Mouse (Mus musculus): ENCODE results near the gene Pex16. TPM values are rescaled to one million over a fixed set of nuclear protein-coding genes. Genes with fewer than 3 reads are reported as not detected.

Gene Pex16
- polyA plus RNA-seq, 1 experiment from 2014 or later, result 34.3 TPM

GRCm38 (mm10) chr2:92389645-92390044 is 15.2 kb downstream of the Pex16 start:
- WGBS, result 8% methylated on average over 10 of the region's 10 CpGs
- H3K27ac ChIP-seq, result no peak overlapping the region
- H3K4me2 ChIP-seq (ENCODE audit: low read length), result peak overlapping the region; percentile 90

GRCm38 (mm10) chr2:92390206-92390930 is 15.9 kb downstream of the Pex16 start:
- Histone ChIP-seq H3K27me3 (ENCODE audit: insufficient read depth, low read length) (no peaks in the 10 kb centered on the region; the same call in 1 of the 2 replicates), H3K9me3 (replicated peaks; ENCODE audit: low read length) (no peaks in the 10 kb centered on the region), H3K9ac (ENCODE audit: low read depth, low read length) (no peak overlapping the region), H3K36me3 (ENCODE audit: insufficient read depth, low read length) (0 out of 2 replicates have a peak, but pooled peaks cover 11% of the 10 kb centered on the region), H3K4me3 (replicated peaks; ENCODE audit: low read depth, low read length) (no peak overlapping the region), H3K27ac (no peak overlapping the region), H3K4me2 (ENCODE audit: low read length) (no peak overlapping the region), H3K4me1 (replicated peaks; ENCODE audit: insufficient read depth, low read length) (peaks cover 31% of the 10 kb centered on the region)
- DNase-seq (ENCODE audit: low spot score), result no peak
- ATAC-seq (replicated peaks; ENCODE audit: low FRiP score, low read depth), result no peak
- WGBS, result 77% methylated on average over 6 of the region's 6 CpGs
- no peak for TF ChIP-seq CTCF (IDR thresholded peaks at IDR 0.05; ENCODE audit: low read depth)

More at GRCm38 (mm10) chr2:92389645-92390044, 15.2 kb downstream of the Pex16 start:
- DNase-seq (ENCODE audit: low spot score), result no peak
- H3K4me1 ChIP-seq (replicated peaks; ENCODE audit: insufficient read depth, low read length), result peaks cover 31% of the 10 kb centered on the region
- no peaks in the 10 kb centered on the region; the same call in 1 of the 2 replicates for H3K27me3 ChIP-seq (ENCODE audit: insufficient read depth, low read length)
- peak overlapping the region; percentile 68; the same call in 1 of the 2 replicates for H3K9ac ChIP-seq (ENCODE audit: low read depth, low read length)
- no peak for ATAC-seq (replicated peaks; ENCODE audit: low FRiP score, low read depth)
- peaks cover 18% of the 10 kb centered on the region; the same call in 1 of the 2 replicates for H3K36me3 ChIP-seq (ENCODE audit: insufficient read depth, low read length)
- H3K4me3 ChIP-seq (replicated peaks; ENCODE audit: low read depth, low read length), result peak overlapping the region; percentile 69
- no peaks in the 10 kb centered on the region for H3K9me3 ChIP-seq (replicated peaks; ENCODE audit: low read length)
- no peak for TF ChIP-seq CTCF (IDR thresholded peaks at IDR 0.05; ENCODE audit: low read depth)

DNA sequence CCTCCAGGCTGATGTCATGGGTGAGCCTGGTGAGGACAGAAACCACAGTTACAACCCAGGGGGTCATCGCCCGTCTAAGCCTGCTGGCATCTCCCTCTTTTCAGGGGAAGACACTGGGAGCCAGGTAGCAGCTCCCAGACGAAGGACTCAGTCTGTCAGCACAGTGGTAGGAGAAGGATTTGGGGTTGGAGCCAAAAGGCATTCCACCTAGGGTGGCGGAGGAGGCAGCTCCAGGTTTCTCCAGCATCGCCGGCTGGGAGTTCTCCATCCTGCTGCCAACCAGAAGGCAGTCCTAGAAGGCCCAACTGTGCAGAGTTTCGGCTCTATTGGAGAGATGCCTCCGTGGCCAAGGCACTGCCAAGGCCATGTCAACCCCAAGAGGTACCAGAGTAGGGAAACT is 16.6 kb downstream of the Pex16 start:
- TF ChIP-seq CTCF (IDR thresholded peaks at IDR 0.05; ENCODE audit: low read depth), result no peak
- 87% methylated on average over 8 of the region's 8 CpGs for WGBS
- H3K9ac ChIP-seq (ENCODE audit: low read depth, low read length), result no peak overlapping the region
- peaks cover 31% of the 10 kb centered on the region for H3K4me1 ChIP-seq (replicated peaks; ENCODE audit: insufficient read depth, low read length)
- no peaks in the 10 kb centered on the region for H3K9me3 ChIP-seq (replicated peaks; ENCODE audit: low read length)
- H3K27me3 ChIP-seq (ENCODE audit: insufficient read depth, low read length), result no peaks in the 10 kb centered on the region; the same call in 1 of the 2 replicates
- ATAC-seq (replicated peaks; ENCODE audit: low FRiP score, low read depth) (no peak), DNase-seq (ENCODE audit: low spot score) (no peak)
- no peak overlapping the region for H3K27ac ChIP-seq
- no peak overlapping the region for H3K4me2 ChIP-seq (ENCODE audit: low read length)
- H3K36me3 ChIP-seq (ENCODE audit: insufficient read depth, low read length), result 0 out of 2 replicates have a peak, but pooled peaks cover 7% of the 10 kb centered on the region
- no peak overlapping the region for H3K4me3 ChIP-seq (replicated peaks; ENCODE audit: low read depth, low read length)

GRCm38 (mm10) chr2:92391703-92392317 is 17.3 kb downstream of the Pex16 start:
- no peak for DNase-seq (ENCODE audit: low spot score)
- WGBS, result 23% methylated on average over 11 of the region's 11 CpGs
- H3K9ac ChIP-seq (ENCODE audit: low read depth, low read length), result peak overlapping the region; percentile 49
- H3K9me3 ChIP-seq (replicated peaks; ENCODE audit: low read length), result no peaks in the 10 kb centered on the region
- peaks cover 31% of the 10 kb centered on the region for H3K4me1 ChIP-seq (replicated peaks; ENCODE audit: insufficient read depth, low read length)
- no peak for TF ChIP-seq CTCF (IDR thresholded peaks at IDR 0.05; ENCODE audit: low read depth)
- peak overlapping the region; percentile 56 for H3K4me2 ChIP-seq (ENCODE audit: low read length)
- ATAC-seq (replicated peaks; ENCODE audit: low FRiP score, low read depth), result no peak
- no peaks in the 10 kb centered on the region; the same call in 1 of the 2 replicates for H3K27me3 ChIP-seq (ENCODE audit: insufficient read depth, low read length)
- H3K4me3 ChIP-seq (replicated peaks; ENCODE audit: low read depth, low read length), result peak overlapping the region; percentile 24
- peak overlapping the region; percentile 73 for H3K27ac ChIP-seq
- H3K36me3 ChIP-seq (ENCODE audit: insufficient read depth, low read length), result 0 out of 2 replicates have a peak, but pooled peaks cover 1% of the 10 kb centered on the region

- TF ChIP-seq CTCF (IDR thresholded peaks at IDR 0.05; ENCODE audit: low read depth), result no peak
- peaks cover 31% of the 10 kb centered on the region for H3K4me1 ChIP-seq (replicated peaks; ENCODE audit: insufficient read depth, low read length)
- H3K4me2 ChIP-seq (ENCODE audit: low read length), result peak overlapping the region; percentile 56
- no peaks in the 10 kb centered on the region; the same call in 1 of the 2 replicates for H3K27me3 ChIP-seq (ENCODE audit: insufficient read depth, low read length)
- DNase-seq (ENCODE audit: low spot score), result peak; percentile 83
- H3K4me3 ChIP-seq (replicated peaks; ENCODE audit: low read depth, low read length), result peak overlapping the region; percentile 24
- H3K9ac ChIP-seq (ENCODE audit: low read depth, low read length), result peak overlapping the region; percentile 49
- H3K27ac ChIP-seq, result peak overlapping the region; percentile 73
- ATAC-seq (replicated peaks; ENCODE audit: low FRiP score, low read depth), result no peak
- H3K36me3 ChIP-seq (ENCODE audit: insufficient read depth, low read length), result no peaks in the 10 kb centered on the region
- 5% methylated on average over 26 of the region's 26 CpGs for WGBS
- H3K9me3 ChIP-seq (replicated peaks; ENCODE audit: low read length), result no peaks in the 10 kb centered on the region
Measured at GRCm38 (mm10) chr2:92392318-92393264, 18.1 kb downstream of the Pex16 start.

All from kidney, postnatal 0 days (tissue).